Mouse (Mus musculus): ENCODE measurements around the gene Trim30d. TPM values are rescaled to one million over a fixed set of nuclear protein-coding genes. Genes with fewer than 3 reads are reported as not detected.
"Not testable (repeated sequence)": the region's sequence is repeated elsewhere in the genome, so short reads cannot be mapped to it uniquely, and the experiment has no call there.

Gene Trim30d
- polyA plus RNA-seq (2012; rRNA removed) = 7.9 and 8.7 TPM in 2 replicates

DNA sequence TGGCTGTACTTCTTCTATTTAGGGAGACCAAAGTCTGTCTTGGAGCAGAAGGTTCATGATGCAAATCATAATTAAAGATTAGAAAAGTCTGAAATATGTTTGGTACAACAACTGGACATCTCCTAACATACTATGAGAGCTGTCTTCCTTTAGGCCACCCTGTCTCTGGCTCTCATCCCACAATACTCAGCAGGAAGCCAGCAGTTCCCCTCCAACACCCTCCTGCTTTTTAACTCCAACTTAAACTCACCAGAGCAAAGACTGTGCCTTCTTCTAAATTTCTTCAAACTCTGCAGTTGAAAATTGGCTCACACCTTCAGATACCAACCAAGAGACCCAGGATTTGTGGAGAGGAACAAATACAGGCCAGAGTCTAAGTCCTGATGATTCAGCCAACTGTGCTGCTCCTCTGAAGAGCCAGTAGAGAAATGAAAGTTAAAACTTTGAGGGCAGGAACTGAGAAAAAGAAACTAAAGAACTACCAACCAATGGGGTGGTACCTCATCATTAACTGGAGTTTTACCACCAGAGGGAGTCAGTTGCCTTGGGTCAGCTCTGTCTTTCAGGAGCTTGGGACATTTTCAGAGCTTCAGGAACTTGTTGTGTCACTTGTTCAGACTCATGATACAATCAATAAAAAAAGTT, at the start of gene Trim30d:
Gene Trim30d, minus strand, starts transcription at position 429 of the 645 bp plus-strand sequence.
- not testable (repeated sequence) for DNase-seq (ENCODE audit: low spot score)

DNA sequence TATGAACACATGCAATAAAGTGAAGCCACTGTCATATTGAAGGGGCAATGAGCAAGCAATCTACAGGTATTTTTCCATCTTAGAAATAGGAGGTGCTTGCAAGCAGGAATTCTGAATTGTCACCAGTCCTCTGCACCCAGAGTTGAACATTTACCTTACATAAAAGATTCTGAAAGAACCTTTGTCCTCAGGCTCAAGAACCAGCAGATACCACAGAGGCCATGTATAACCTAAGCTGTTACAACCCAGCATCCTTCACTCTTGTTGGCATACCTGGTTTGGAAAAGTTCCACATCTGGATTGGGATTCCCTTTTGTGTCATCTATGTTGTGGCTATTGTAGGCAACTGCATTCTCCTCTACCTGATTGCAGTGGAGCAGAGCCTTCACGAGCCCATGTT, 45.1 kb upstream of the Trim30d start:
- DNase-seq (ENCODE audit: low spot score) = no peak

- no peak for DNase-seq (ENCODE audit: low spot score)
Observed at GRCm38 (mm10) chr7:104549833-104550232, 42.2 kb upstream of the Trim30d start, which contains the start of gene Olfr651. Gene Olfr651 (plus strand): TSS chr7:104550133.

DNA sequence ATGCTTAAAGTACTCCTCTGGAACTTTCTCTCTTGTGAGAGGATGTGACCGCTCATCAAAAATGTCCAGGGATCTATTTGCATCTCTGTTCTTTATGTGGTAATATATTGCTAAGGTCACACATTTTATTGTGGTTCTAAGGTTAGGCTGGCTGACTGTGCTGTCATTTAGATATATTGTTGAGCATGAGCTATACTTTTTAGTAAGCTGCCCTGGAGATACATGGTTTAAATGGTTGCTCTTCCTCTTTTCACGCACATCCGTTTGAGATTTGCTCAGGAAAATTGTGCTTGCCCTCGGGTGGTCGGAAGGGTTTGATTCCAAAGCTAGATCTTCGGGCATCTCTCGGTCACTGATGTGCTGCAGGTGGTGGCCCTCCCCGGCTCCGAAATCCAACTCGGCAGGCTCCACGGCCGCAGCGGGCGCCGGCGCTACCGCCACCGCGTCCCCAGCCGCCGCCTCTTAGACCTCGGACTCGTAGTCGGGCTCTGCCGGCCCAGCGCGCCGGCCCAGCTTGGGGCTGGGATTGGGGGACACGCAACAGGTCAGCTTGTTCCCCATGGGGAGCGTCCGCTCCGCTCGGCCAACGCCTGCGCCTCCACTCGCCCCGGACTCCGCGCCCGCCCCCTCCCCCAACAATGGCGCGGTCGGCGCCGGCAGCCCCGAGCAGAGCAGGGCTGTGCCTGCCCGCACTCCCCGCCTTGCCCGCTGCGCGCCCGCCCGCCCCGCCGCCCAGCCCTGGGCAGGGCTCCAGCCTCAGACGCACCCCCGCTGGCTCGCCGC, 5.9 kb downstream of the Trim30d start:
- DNase-seq (ENCODE audit: low spot score) = no peak

DNA sequence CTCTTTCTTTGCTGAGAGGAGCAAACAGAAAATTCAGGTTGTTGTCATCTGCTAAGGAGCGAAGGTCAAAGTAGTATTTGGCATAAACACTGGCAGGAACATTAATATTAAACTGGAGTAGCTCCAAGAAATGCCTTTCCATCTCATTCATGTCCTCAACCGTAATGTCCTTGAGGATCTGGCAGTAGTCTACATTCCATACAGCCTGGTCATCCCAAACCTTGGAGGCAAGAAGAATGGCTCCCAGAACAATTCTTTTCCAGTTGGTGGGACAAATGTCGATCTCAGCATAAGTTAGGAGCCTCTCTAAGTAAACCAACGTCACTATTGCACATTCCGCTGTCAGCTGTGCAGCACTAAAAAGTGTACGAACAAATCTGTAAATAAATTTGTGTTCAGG, 6.5 kb downstream of the Trim30d start:
- not testable (repeated sequence) for DNase-seq (ENCODE audit: low spot score)

- DNase-seq (ENCODE audit: low spot score) = not testable (repeated sequence)
Observed at GRCm38 (mm10) chr7:104499464-104499863, 8.2 kb downstream of the Trim30d start.

- no peak for DNase-seq (ENCODE audit: low spot score)
Observed at GRCm38 (mm10) chr7:104465065-104465744, 42.4 kb downstream of the Trim30d start, which contains the start of gene Trim30a. Gene Trim30a (minus strand): TSS chr7:104465193.

- DNase-seq (ENCODE audit: low spot score) = no peak
Observed at GRCm38 (mm10) chr7:104445961-104446645, 61.5 kb downstream of the Trim30d start.

Other genes starting within 250 kb of the Trim30d start
- gene Trim5, start 219.8 kb downstream of the Trim30d start, polyA plus RNA-seq (2012; rRNA removed) = 2.7 TPM in 2 replicates
- gene Trim12a, start 192.4 kb downstream of the Trim30d start, polyA plus RNA-seq (2012; rRNA removed) = 20.1 and 25.7 TPM in 2 replicates
- gene Trim34b, start 178.4 kb downstream of the Trim30d start, polyA plus RNA-seq (2012; rRNA removed) = 0.37 and 0.48 TPM in 2 replicates
- gene Trim12c, start 154.5 kb downstream of the Trim30d start, polyA plus RNA-seq (2012; rRNA removed) = 11.9 and 14.2 TPM in 2 replicates
- 0.29 and 0.32 TPM in 2 replicates for gene Trim30b, start 138.0 kb downstream of the Trim30d start, polyA plus RNA-seq (2012; rRNA removed)
- gene Trim30c, start 107.0 kb downstream of the Trim30d start, polyA plus RNA-seq (2012; rRNA removed) = 0.29 and 0.34 TPM in 2 replicates
- gene Trim30a, start 42.7 kb downstream of the Trim30d start, polyA plus RNA-seq (2012; rRNA removed) = 11.3 and 12.1 TPM in 2 replicates
- not detected in 2 replicates for gene Olfr651, start 42.3 kb upstream of the Trim30d start, polyA plus RNA-seq (2012; rRNA removed)
- not detected in 2 replicates for gene Olfr652, start 53.1 kb upstream of the Trim30d start, polyA plus RNA-seq (2012; rRNA removed)
- not detected in 2 replicates for gene Olfr653, start 69.5 kb upstream of the Trim30d start, polyA plus RNA-seq (2012; rRNA removed)
- not detected in 2 replicates for gene Olfr654, start 79.2 kb upstream of the Trim30d start, polyA plus RNA-seq (2012; rRNA removed)
- gene Olfr655, start 93.9 kb upstream of the Trim30d start, polyA plus RNA-seq (2012; rRNA removed) = not detected in 2 replicates
- not detected in 2 replicates for gene Olfr656, start 106.1 kb upstream of the Trim30d start, polyA plus RNA-seq (2012; rRNA removed)
- not detected in 2 replicates for gene Olfr657, start 116.9 kb upstream of the Trim30d start, polyA plus RNA-seq (2012; rRNA removed)
- not detected in 2 replicates for gene Olfr658, start 139.5 kb upstream of the Trim30d start, polyA plus RNA-seq (2012; rRNA removed)
- gene Olfr659, start 158.9 kb upstream of the Trim30d start, polyA plus RNA-seq (2012; rRNA removed) = not detected in 2 replicates
- gene Olfr661, start 178.7 kb upstream of the Trim30d start, polyA plus RNA-seq (2012; rRNA removed) = not detected in 2 replicates

Measured in urinary bladder, adult 2 months (tissue).